Mouse (Mus musculus) right cerebral cortex, postnatal 14 days (tissue): ENCODE measurements around the gene Olfr1284.
"Not testable (repeated sequence)": the region's sequence is repeated elsewhere in the genome, so short reads cannot be mapped to it uniquely, and the experiment has no call there.

Experiments
- DNase-seq: peaks from one replicate; pipeline ENCODE4 v3.0.0; 2022

Olfr1284 gene

GRCm38 (mm10) chr2:111375222-111375621 lies at the start of gene Olfr1284:
Olfr1284 (plus strand) TSS chr2:111375522.
- DNase-seq = no peak

- DNase-seq = no peak
Measured at GRCm38 (mm10) chr2:111326220-111326619, 49.1 kb upstream of the Olfr1284 start, which contains the start of gene Olfr1281. Olfr1281 (plus strand) TSS chr2:111326520.

- DNase-seq = not testable (repeated sequence)
Measured at GRCm38 (mm10) chr2:111333721-111334120, 41.6 kb upstream of the Olfr1284 start.

GRCm38 (mm10) chr2:111335976-111336375 lies 39.3 kb upstream of the Olfr1284 start, which contains the start of gene Olfr1282:
Olfr1282 (minus strand) TSS chr2:111336076.
- no peak for DNase-seq

- no peak for DNase-seq
Measured at GRCm38 (mm10) chr2:111366490-111366889, 8.8 kb upstream of the Olfr1284 start, which contains the start of gene Olfr1283. Olfr1283 (plus strand) TSS chr2:111366790.

- DNase-seq = no peak
Measured at GRCm38 (mm10) chr2:111422931-111423330, 47.6 kb downstream of the Olfr1284 start, which contains the start of gene Olfr1286. Olfr1286 (minus strand) TSS chr2:111423115.
